Mouse (Mus musculus): Measurements from ENCODE around the gene Cdc37. TPM values are rescaled to one million over a fixed set of nuclear protein-coding genes. Genes with fewer than 3 reads are reported as not detected.
A peak's percentile ranks its signal among the peaks of the same experiment; 100 is the strongest.

Gene Cdc37
- polyA plus RNA-seq, 1 experiment from 2014 or later = 301 TPM

GRCm38 (mm10) chr9:21117073-21117472 lies 32.7 kb downstream of the Cdc37 start:
- no peak overlapping the region for H3K4me2 ChIP-seq (ENCODE audit: low read depth, low read length)
- WGBS = 66% methylated on average over 6 of the region's 6 CpGs
- H3K4me3 ChIP-seq (ENCODE audit: low read length) = no peak overlapping the region
- H3K27me3 ChIP-seq (ENCODE audit: control insufficient read depth, insufficient read depth, low read depth, low read length) = no peaks in the 10 kb centered on the region
- no peak overlapping the region for H3K27ac ChIP-seq (ENCODE audit: low read length)
- H3K4me1 ChIP-seq (replicated peaks; ENCODE audit: control insufficient read depth, insufficient read depth, low read length) = no peaks in the 10 kb centered on the region
- H3K9me3 ChIP-seq (ENCODE audit: control insufficient read depth, low read length) = no peaks in the 10 kb centered on the region
- ATAC-seq (ENCODE audit: low read depth) = no peak
- no peak overlapping the region for H3K9ac ChIP-seq (ENCODE audit: low read length)
- no peaks in the 10 kb centered on the region; the same call in 1 of the 2 replicates for H3K36me3 ChIP-seq (ENCODE audit: control insufficient read depth, insufficient read depth, low read length)

DNA sequence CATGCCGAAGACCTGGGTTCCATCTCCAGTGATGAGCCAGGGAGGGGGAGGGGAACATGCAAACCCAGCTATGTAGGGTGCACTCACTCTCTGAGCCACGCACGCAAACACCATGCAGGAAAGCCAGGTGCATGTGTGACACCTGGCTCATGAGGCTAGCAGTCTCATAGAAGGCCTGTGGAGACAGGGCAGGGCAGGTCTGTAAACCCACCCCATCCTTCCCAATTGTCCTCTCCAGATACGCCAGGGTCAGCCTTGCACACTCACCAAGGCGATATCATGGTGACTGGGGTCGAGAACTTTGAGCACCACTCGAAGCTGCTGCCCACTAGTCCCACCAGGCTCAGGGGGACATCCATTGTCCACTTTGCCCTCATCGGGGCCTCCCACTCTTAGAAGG lies 34.7 kb downstream of the Cdc37 start:
- Histone ChIP-seq H3K4me2 (ENCODE audit: low read depth, low read length) (no peak overlapping the region), H3K4me1 (replicated peaks; ENCODE audit: control insufficient read depth, insufficient read depth, low read length) (no peaks in the 10 kb centered on the region), H3K9me3 (ENCODE audit: control insufficient read depth, low read length) (no peaks in the 10 kb centered on the region), H3K27ac (ENCODE audit: low read length) (no peak overlapping the region), H3K4me3 (ENCODE audit: low read length) (no peak overlapping the region), H3K36me3 (ENCODE audit: control insufficient read depth, insufficient read depth, low read length) (no peaks in the 10 kb centered on the region; the same call in 1 of the 2 replicates), H3K27me3 (ENCODE audit: control insufficient read depth, insufficient read depth, low read depth, low read length) (no peaks in the 10 kb centered on the region), H3K9ac (ENCODE audit: low read length) (no peak overlapping the region)
- no peak for ATAC-seq (ENCODE audit: low read depth)
- WGBS = 74% methylated on average over 8 of the region's 8 CpGs

GRCm38 (mm10) chr9:21114190-21114589 lies 35.6 kb downstream of the Cdc37 start:
- Histone ChIP-seq H3K9ac (ENCODE audit: low read length) (no peak overlapping the region), H3K9me3 (ENCODE audit: control insufficient read depth, low read length) (no peaks in the 10 kb centered on the region), H3K27me3 (ENCODE audit: control insufficient read depth, insufficient read depth, low read depth, low read length) (no peaks in the 10 kb centered on the region), H3K4me3 (ENCODE audit: low read length) (no peak overlapping the region), H3K36me3 (ENCODE audit: control insufficient read depth, insufficient read depth, low read length) (no peaks in the 10 kb centered on the region; the same call in 1 of the 2 replicates), H3K27ac (ENCODE audit: low read length) (no peak overlapping the region), H3K4me2 (ENCODE audit: low read depth, low read length) (no peak overlapping the region), H3K4me1 (replicated peaks; ENCODE audit: control insufficient read depth, insufficient read depth, low read length) (no peaks in the 10 kb centered on the region)
- 0 out of 2 replicates have a peak, but pooled peaks have one; percentile 15 for ATAC-seq (ENCODE audit: low read depth)
- 78% methylated on average over 7 of the region's 7 CpGs for WGBS

DNA sequence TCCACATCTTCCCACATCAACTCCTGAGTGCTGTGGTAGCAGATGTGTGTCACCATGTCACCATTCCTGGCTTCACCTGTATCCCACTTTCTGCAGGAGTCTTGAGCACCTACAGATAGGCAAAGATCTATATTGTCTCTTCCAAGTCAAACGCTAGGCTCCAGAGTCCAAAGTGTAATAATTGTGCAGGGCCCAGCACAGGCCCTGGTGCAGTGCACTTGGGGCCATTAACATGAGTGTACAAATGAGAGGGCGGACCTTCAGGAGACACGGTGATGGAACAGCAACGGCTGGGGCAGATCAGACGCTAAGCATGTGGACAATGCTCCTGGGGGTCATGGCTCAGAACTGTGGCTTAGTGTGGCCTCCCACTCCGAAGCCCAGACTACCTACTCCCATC lies 36.0 kb downstream of the Cdc37 start:
- Histone ChIP-seq H3K4me1 (replicated peaks; ENCODE audit: control insufficient read depth, insufficient read depth, low read length) (no peaks in the 10 kb centered on the region), H3K9me3 (ENCODE audit: control insufficient read depth, low read length) (no peaks in the 10 kb centered on the region), H3K9ac (ENCODE audit: low read length) (no peak overlapping the region), H3K27ac (ENCODE audit: low read length) (no peak overlapping the region), H3K27me3 (ENCODE audit: control insufficient read depth, insufficient read depth, low read depth, low read length) (no peaks in the 10 kb centered on the region), H3K36me3 (ENCODE audit: control insufficient read depth, insufficient read depth, low read length) (no peaks in the 10 kb centered on the region; the same call in 1 of the 2 replicates), H3K4me3 (ENCODE audit: low read length) (no peak overlapping the region), H3K4me2 (ENCODE audit: low read depth, low read length) (no peak overlapping the region)
- WGBS = 81% methylated on average over 6 of the region's 6 CpGs
- ATAC-seq (ENCODE audit: low read depth) = no peak

DNA sequence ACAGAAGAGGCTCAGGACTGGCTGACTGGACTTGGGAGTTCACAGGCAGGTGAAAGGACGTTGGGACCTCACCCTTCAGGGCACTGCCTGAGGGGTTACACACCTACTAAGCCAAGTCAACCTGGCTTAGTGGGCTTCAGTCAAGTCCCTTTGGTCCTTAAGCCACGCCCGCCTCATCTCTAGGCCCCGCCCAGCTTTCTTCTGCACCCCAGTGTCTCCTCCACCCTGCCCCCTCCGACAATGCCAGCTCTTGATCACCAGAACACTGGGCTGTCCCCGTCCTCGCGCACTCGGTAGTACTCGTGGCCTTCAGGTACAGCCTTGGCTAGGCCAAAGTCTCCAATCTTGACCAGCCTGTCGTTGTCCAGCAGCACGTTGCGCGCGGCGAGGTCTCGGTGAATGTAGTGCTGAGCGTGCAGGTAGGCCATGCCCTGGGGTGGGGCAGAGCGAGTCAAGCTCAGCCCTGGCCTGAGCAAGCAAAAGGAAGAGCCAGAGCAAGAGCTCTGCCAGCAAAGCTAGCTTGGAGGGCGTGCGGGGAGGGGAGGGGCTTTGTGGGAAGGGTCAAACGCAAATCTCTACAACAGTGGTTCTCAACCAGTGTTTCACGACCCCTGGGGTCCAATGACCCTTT lies 42.1 kb downstream of the Cdc37 start:
- H3K36me3 ChIP-seq (ENCODE audit: control insufficient read depth, insufficient read depth, low read length) = no peaks in the 10 kb centered on the region
- ATAC-seq (ENCODE audit: low read depth) = no peak
- H3K4me2 ChIP-seq (ENCODE audit: low read depth, low read length) = no peak overlapping the region
- H3K9me3 ChIP-seq (ENCODE audit: control insufficient read depth, low read length) = no peaks in the 10 kb centered on the region
- no peak overlapping the region for H3K27ac ChIP-seq (ENCODE audit: low read length)
- H3K9ac ChIP-seq (ENCODE audit: low read length) = no peak overlapping the region
- H3K4me1 ChIP-seq (replicated peaks; ENCODE audit: control insufficient read depth, insufficient read depth, low read length) = no peaks in the 10 kb centered on the region
- H3K27me3 ChIP-seq (ENCODE audit: control insufficient read depth, insufficient read depth, low read depth, low read length) = no peaks in the 10 kb centered on the region
- no peak overlapping the region for H3K4me3 ChIP-seq (ENCODE audit: low read length)
- 46% methylated on average over 23 of the region's 23 CpGs for WGBS

- H3K27ac ChIP-seq (ENCODE audit: low read length) = no peak overlapping the region
- no peaks in the 10 kb centered on the region for H3K4me1 ChIP-seq (replicated peaks; ENCODE audit: control insufficient read depth, insufficient read depth, low read length)
- 66% methylated on average over 5 of the region's 5 CpGs for WGBS
- H3K9ac ChIP-seq (ENCODE audit: low read length) = no peak overlapping the region
- no peaks in the 10 kb centered on the region for H3K36me3 ChIP-seq (ENCODE audit: control insufficient read depth, insufficient read depth, low read length)
- no peak overlapping the region for H3K4me3 ChIP-seq (ENCODE audit: low read length)
- H3K9me3 ChIP-seq (ENCODE audit: control insufficient read depth, low read length) = no peaks in the 10 kb centered on the region
- no peak overlapping the region for H3K4me2 ChIP-seq (ENCODE audit: low read depth, low read length)
- H3K27me3 ChIP-seq (ENCODE audit: control insufficient read depth, insufficient read depth, low read depth, low read length) = no peaks in the 10 kb centered on the region
- no peak for ATAC-seq (ENCODE audit: low read depth)
Observed at GRCm38 (mm10) chr9:21105760-21106564, 43.8 kb downstream of the Cdc37 start.

GRCm38 (mm10) chr9:21104814-21105213 lies 45.0 kb downstream of the Cdc37 start:
- ATAC-seq (ENCODE audit: low read depth) = no peak
- WGBS = 73% methylated on average over 6 of the region's 6 CpGs

GRCm38 (mm10) chr9:21102076-21102475 lies 47.7 kb downstream of the Cdc37 start:
- Histone ChIP-seq H3K4me3 (ENCODE audit: low read length) (no peak overlapping the region), H3K4me2 (ENCODE audit: low read depth, low read length) (no peak overlapping the region), H3K36me3 (ENCODE audit: control insufficient read depth, insufficient read depth, low read length) (no peaks in the 10 kb centered on the region), H3K9ac (ENCODE audit: low read length) (no peak overlapping the region), H3K9me3 (ENCODE audit: control insufficient read depth, low read length) (no peaks in the 10 kb centered on the region), H3K27ac (ENCODE audit: low read length) (no peak overlapping the region), H3K27me3 (ENCODE audit: control insufficient read depth, insufficient read depth, low read depth, low read length) (no peaks in the 10 kb centered on the region), H3K4me1 (replicated peaks; ENCODE audit: control insufficient read depth, insufficient read depth, low read length) (no peaks in the 10 kb centered on the region)
- ATAC-seq (ENCODE audit: low read depth) = no peak
- WGBS = 89% methylated on average over 2 of the region's 2 CpGs

More at GRCm38 (mm10) chr9:21104814-21105213, 45.0 kb downstream of the Cdc37 start:
- no peaks in the 10 kb centered on the region for H3K36me3 ChIP-seq (ENCODE audit: control insufficient read depth, insufficient read depth, low read length)
- H3K9ac ChIP-seq (ENCODE audit: low read length) = no peak overlapping the region
- H3K9me3 ChIP-seq (ENCODE audit: control insufficient read depth, low read length) = no peaks in the 10 kb centered on the region
- no peak overlapping the region for H3K4me2 ChIP-seq (ENCODE audit: low read depth, low read length)
- H3K4me3 ChIP-seq (ENCODE audit: low read length) = no peak overlapping the region
- H3K27me3 ChIP-seq (ENCODE audit: control insufficient read depth, insufficient read depth, low read depth, low read length) = no peaks in the 10 kb centered on the region
- H3K27ac ChIP-seq (ENCODE audit: low read length) = no peak overlapping the region
- H3K4me1 ChIP-seq (replicated peaks; ENCODE audit: control insufficient read depth, insufficient read depth, low read length) = no peaks in the 10 kb centered on the region

DNA sequence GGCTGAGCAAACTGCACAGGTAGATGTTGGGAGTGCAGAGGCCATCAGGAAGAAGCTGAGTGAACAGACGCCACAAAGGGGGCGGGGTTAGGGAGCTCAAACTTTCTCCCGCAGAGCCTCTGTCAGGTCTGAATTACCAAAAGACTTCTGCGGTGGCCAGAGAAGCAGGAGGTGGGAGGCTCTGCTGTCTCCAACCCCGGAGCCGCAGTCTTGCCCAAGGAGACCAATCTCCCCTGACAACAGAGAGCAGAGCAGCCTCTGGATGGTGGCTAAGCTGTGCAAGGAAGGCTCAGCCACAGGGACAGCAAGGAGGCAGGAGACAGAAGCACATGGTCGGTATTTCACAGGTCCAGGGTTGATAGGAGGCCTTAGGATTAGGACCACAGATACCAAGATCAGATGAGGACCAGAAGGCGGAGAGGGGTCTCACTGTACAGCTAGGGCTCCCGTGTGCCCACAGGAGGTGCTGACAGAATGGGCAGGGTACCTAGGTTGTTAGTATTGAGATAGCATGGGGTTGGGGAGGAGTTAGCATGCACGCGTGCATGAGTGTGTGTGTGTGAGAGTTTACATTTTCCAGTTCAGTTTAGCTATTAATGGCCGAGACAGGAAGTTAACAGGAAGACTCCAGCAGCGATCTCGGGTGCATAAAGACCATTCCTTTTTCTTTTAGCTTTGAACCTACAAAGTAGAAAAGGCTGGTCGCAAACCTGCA lies 49.2 kb downstream of the Cdc37 start:
- peak overlapping the region; percentile 16; the same call in 1 of the 2 replicates for H3K4me2 ChIP-seq (ENCODE audit: low read depth, low read length)

More for the DNA sequence above, 49.2 kb downstream of the Cdc37 start:
- Histone ChIP-seq H3K27me3 (ENCODE audit: control insufficient read depth, insufficient read depth, low read depth, low read length) (no peaks in the 10 kb centered on the region), H3K4me1 (replicated peaks; ENCODE audit: control insufficient read depth, insufficient read depth, low read length) (no peaks in the 10 kb centered on the region), H3K4me3 (ENCODE audit: low read length) (no peak overlapping the region), H3K27ac (ENCODE audit: low read length) (no peak overlapping the region), H3K9ac (ENCODE audit: low read length) (no peak overlapping the region; the same call in 1 of the 2 replicates), H3K9me3 (ENCODE audit: control insufficient read depth, low read length) (no peaks in the 10 kb centered on the region), H3K36me3 (ENCODE audit: control insufficient read depth, insufficient read depth, low read length) (no peaks in the 10 kb centered on the region)
- 39% methylated on average over 15 of the region's 15 CpGs for WGBS
- no peak for ATAC-seq (ENCODE audit: low read depth)
